Mouse (Mus musculus) stomach, embryonic 16.5 days (tissue): ENCODE results near the gene Pex11a. TPM values are rescaled to one million over a fixed set of nuclear protein-coding genes. Genes with fewer than 3 reads are reported as not detected.

Experiments
- ATAC-seq: fragments of 200-750 bp; cut with Nextera tagmentation; 2 replicates; pipeline ENCODE4 v1.8.0; 2017; ENCODE audit warnings: moderate number of reproducible peaks, moderate TSS enrichment; ENCODE audit not compliant: insufficient read depth, low FRiP score
- H3K27ac ChIP-seq: fragments of 300-500 bp; sonication (generic); 2 replicates; pipeline ENCODE4 v1.5.1; 2014; ENCODE audit warnings: low read length
- H3K27me3 ChIP-seq: fragments of 300-500 bp; sonication (generic); 2 replicates; pipeline ENCODE4 v1.6.1; 2014; ENCODE audit warnings: low read length, control low read depth, mixed read lengths; ENCODE audit not compliant: control insufficient read depth, insufficient read depth
- H3K36me3 ChIP-seq: fragments of 300-500 bp; sonication (generic); 2 replicates; pipeline ENCODE4 v1.6.1; 2014; ENCODE audit warnings: low read length; ENCODE audit not compliant: control insufficient read depth, insufficient read depth
- H3K4me1 ChIP-seq: fragments of 300-500 bp; sonication (generic); 2 replicates; pipeline ENCODE4 v1.6.1; 2014; ENCODE audit warnings: low read length, control low read depth, mixed read lengths; ENCODE audit not compliant: control insufficient read depth, insufficient read depth
- H3K4me2 ChIP-seq: fragments of 300-500 bp; sonication (generic); 2 replicates; pipeline ENCODE4 v1.6.1; 2014; ENCODE audit warnings: low read depth, low read length, mixed read lengths
- H3K4me3 ChIP-seq: fragments of 300-500 bp; sonication (generic); replicated peaks from 2 replicates; pipeline ENCODE4 v1.5.1; 2014; ENCODE audit warnings: mild to moderate bottlenecking, low read length
- H3K9ac ChIP-seq: fragments of 300-500 bp; sonication (generic); 2 replicates; pipeline ENCODE4 v1.6.1; 2014; ENCODE audit warnings: low read length
- H3K9me3 ChIP-seq: fragments of 300-500 bp; sonication (generic); replicated peaks from 2 replicates; pipeline ENCODE4 v1.6.1; 2016; ENCODE audit warnings: low read length, control low read depth; ENCODE audit not compliant: control insufficient read depth
- WGBS: fragments of 180-500 bp; shearing (Covaris S2); extraction: QIAGEN DNeasy Blood & Tissue Kit; methylation state at CpG from one replicate; pipeline ENCODE4 v1.1.7; 2014; 5-methylcytosine and 5-hydroxymethylcytosine counted together
- polyA plus RNA-seq: library from polyadenylated mRNA; unstranded; fragments of >200 nt; fragmentation: Nextera tagmentation; extraction: Ambion mirVana; gene quantifications from 2 replicates; pipeline ENCODE4 v1.2.1, GENCODE M21; 2015

The Pex11a gene
- polyA plus RNA-seq, 1 experiment from 2014 or later = 11.9 TPM

DNA sequence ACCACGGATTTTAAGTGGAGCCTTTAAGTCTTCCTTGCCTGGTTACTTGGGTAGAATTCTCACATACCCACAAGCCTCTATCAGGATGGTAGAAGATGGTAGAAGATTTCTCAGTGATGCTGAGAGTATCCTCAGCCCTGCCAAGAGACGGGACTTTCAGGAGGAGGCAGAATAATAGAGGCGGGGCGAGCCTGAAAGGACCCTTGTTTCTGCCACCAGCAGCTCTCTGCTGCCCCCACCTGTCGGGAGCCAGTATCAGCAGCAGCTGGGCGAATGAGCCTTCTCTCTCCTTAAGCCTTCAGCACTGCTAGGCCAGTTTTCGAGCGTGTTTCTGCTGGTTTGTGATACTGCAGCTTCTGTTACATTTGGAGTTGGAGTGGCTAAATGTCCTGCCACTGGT is 13.8 kb downstream of the Pex11a start:
- Histone ChIP-seq H3K4me3 (no peak overlapping the region), H3K4me2 (no peak overlapping the region), H3K27me3 (no peaks in the 10 kb centered on the region), H3K4me1 (no peaks in the 10 kb centered on the region), H3K36me3 (no peaks in the 10 kb centered on the region), H3K9me3 (no peaks in the 10 kb centered on the region), H3K27ac (no peak overlapping the region), H3K9ac (no peak overlapping the region)
- no peak for ATAC-seq
- 6% methylated on average over 8 of the region's 8 CpGs for WGBS

- H3K9ac ChIP-seq = no peak overlapping the region
- no peak overlapping the region for H3K27ac ChIP-seq
- no peaks in the 10 kb centered on the region for H3K36me3 ChIP-seq
- no peaks in the 10 kb centered on the region for H3K27me3 ChIP-seq
- H3K4me3 ChIP-seq = no peak overlapping the region
- no peak overlapping the region for H3K4me2 ChIP-seq
- no peaks in the 10 kb centered on the region for H3K9me3 ChIP-seq
- H3K4me1 ChIP-seq = no peaks in the 10 kb centered on the region
- ATAC-seq = peak; percentile 39
- 28% methylated on average over 6 of the region's 6 CpGs for WGBS
These were observed 14.7 kb downstream of the Pex11a start for GRCm38 (mm10) chr7:79728219-79728618.

DNA sequence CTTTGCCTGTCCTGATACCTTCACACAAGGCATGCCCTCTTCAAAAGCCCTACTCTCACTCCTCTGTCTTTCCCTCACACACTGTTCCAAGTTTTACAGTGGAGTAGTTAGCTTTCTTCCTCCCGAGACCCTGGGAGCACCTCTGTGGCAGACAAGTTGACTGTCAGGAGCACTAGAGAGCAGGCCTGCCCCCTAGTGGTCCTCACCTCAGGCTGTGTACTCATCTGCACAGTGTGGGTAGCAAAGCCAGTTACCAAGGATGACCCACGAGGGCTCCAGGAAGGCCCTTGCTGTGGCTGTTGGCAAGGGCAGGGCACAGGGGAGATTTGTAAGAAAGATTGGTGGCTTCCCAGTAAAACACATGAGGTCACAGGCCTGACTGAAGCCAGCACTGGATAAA is 15.8 kb downstream of the Pex11a start:
- Histone ChIP-seq H3K4me2 (no peak overlapping the region), H3K4me1 (no peaks in the 10 kb centered on the region), H3K9ac (no peak overlapping the region), H3K36me3 (no peaks in the 10 kb centered on the region), H3K27ac (no peak overlapping the region), H3K4me3 (no peak overlapping the region), H3K9me3 (no peaks in the 10 kb centered on the region), H3K27me3 (peaks cover 5% of the 10 kb centered on the region; the same call in 1 of the 2 replicates)
- peak; percentile 45; the same call in 1 of the 2 replicates for ATAC-seq
- 10% methylated on average over 2 of the region's 2 CpGs for WGBS

GRCm38 (mm10) chr7:79721386-79721977 is 21.4 kb downstream of the Pex11a start:
- no peaks in the 10 kb centered on the region for H3K9me3 ChIP-seq
- H3K9ac ChIP-seq = peak overlapping the region; percentile 86
- H3K36me3 ChIP-seq = no peaks in the 10 kb centered on the region
- WGBS = 1% methylated on average over 48 of the region's 48 CpGs
- peak overlapping the region; percentile 66 for H3K4me3 ChIP-seq
- peak overlapping the region; percentile 10; the same call in 1 of the 2 replicates for H3K27ac ChIP-seq
- no peaks in the 10 kb centered on the region for H3K4me1 ChIP-seq
- peaks cover 6% of the 10 kb centered on the region; the same call in 1 of the 2 replicates for H3K27me3 ChIP-seq
- peak overlapping the region; percentile 80 for H3K4me2 ChIP-seq
- ATAC-seq = peak; percentile 77

DNA sequence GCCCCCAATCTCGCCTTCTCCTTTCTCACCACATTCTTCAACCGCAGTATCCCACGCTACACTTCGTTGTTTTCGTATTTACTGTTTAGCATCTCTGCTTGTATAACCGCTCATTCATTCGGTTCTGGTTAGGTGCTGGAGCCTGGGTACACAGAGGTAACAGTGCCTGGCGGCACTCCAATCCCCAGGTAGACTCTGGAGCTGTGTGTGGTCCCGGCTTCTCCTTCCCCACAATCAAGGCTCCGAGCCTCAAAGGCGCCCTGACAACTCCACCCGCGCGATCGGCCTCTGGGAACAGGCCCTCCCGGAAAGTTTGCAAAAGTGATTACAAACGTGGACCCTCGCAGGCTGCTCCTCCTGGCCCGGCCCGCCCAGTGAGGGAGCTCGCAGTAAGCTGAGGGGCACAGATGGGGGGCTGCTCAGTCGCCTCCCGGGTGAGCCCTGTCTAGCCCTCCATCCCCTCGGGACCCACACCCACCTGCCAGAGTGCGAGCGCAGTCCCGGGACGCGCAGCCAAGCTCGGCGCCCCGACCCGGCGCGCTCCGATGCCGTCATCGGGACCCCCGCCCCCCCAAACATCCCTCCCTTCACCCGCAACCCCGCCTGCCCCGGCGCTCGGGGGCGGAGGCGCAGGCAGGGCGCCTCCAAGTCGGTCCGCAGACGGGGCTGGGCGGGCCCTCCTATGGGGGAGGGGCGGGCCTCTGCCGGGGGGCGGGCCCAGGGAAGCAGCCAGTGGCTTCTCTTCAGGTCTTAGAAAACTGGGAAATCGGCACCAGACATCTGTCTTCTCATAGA is 27.5 kb downstream of the Pex11a start, which contains the start of gene Kif7:
Gene Kif7 (minus strand): TSS at position 534 of the 795 bp plus-strand sequence.
- H3K4me2 ChIP-seq = peak within 1 kb of the TSS; percentile 81
- peaks cover 6% of the 10 kb centered on the region; the same call in 1 of the 2 replicates for H3K4me1 ChIP-seq
- peaks cover 5% of the 10 kb centered on the region for H3K27me3 ChIP-seq
- peak within 1 kb of the TSS; percentile 70 for H3K9ac ChIP-seq
- H3K9me3 ChIP-seq = no peaks in the 10 kb centered on the region
- under 1% methylated on average over 52 of the region's 55 CpGs for WGBS
- ATAC-seq = peak; percentile 96
- no peaks in the 10 kb centered on the region for H3K36me3 ChIP-seq
- H3K27ac ChIP-seq = no peak within 1 kb of the TSS
- H3K4me3 ChIP-seq = peak within 1 kb of the TSS; percentile 62

DNA sequence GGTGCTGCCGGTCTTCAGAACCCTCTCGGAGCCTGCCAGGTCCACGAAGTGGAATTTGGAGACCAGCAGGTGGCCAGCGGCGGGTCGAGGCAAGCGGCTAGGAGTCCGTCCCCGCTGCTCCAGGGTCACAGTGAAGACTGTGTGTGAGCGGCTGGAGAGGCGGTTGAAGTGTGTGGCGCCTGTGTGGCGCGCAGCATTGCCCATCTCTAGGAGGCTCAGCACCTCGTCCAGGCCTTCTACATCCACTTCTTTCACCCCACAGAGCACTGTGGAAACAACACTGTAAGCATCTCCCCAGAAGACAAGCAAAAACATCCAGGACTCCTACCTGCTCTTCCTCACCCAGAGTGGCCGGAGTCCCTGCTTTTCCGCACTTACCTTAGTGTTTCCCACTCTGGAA is 32.1 kb downstream of the Pex11a start:
- H3K4me1 ChIP-seq = peaks cover 3% of the 10 kb centered on the region; the same call in 1 of the 2 replicates
- H3K4me3 ChIP-seq = no peak overlapping the region
- no peak overlapping the region for H3K9ac ChIP-seq
- no peak for ATAC-seq
- H3K36me3 ChIP-seq = 0 out of 2 replicates have a peak, but pooled peaks cover 3% of the 10 kb centered on the region
- no peak overlapping the region for H3K27ac ChIP-seq
- 60% methylated on average over 17 of the region's 17 CpGs for WGBS
- H3K4me2 ChIP-seq = no peak overlapping the region
- no peaks in the 10 kb centered on the region for H3K9me3 ChIP-seq
- H3K27me3 ChIP-seq = peaks cover 5% of the 10 kb centered on the region

GRCm38 (mm10) chr7:79710130-79710607 is 32.8 kb downstream of the Pex11a start:
- WGBS = 2% methylated on average over 55 of the region's 55 CpGs
- Histone ChIP-seq H3K4me1 (peaks cover 3% of the 10 kb centered on the region; the same call in 1 of the 2 replicates), H3K27ac (no peak overlapping the region), H3K4me3 (peak overlapping the region; percentile 44), H3K36me3 (0 out of 2 replicates have a peak, but pooled peaks cover 3% of the 10 kb centered on the region), H3K4me2 (peak overlapping the region; percentile 71), H3K27me3 (peaks cover 5% of the 10 kb centered on the region), H3K9ac (peak overlapping the region; percentile 64), H3K9me3 (no peaks in the 10 kb centered on the region)
- ATAC-seq = peak; percentile 51; the same call in 1 of the 2 replicates

DNA sequence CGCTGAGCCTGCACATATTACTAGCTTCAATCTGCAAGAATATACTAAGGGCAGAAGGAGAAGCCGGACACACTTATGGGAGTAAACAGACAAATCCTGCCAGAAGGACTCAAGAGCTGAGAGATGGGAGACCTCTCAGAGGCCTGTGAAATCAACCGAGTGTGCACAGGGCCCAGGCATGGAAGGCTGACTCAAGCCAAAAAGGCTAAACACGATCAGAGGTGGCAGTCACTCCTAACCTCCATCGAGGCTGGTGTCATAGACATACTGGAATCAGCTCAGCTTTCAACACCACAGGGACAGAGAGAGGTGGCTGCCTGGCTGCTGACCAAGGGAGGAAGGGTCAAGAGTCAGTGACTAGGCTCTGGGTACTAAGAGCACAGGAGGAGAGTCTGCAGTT is 37.7 kb downstream of the Pex11a start:
- no peaks in the 10 kb centered on the region for H3K4me1 ChIP-seq
- WGBS = 92% methylated on average over 5 of the region's 5 CpGs
- H3K9me3 ChIP-seq = no peaks in the 10 kb centered on the region
- no peaks in the 10 kb centered on the region; the same call in 1 of the 2 replicates for H3K27me3 ChIP-seq
- no peak overlapping the region for H3K9ac ChIP-seq
- no peak for ATAC-seq
- 0 out of 2 replicates have a peak, but pooled peaks cover 3% of the 10 kb centered on the region for H3K36me3 ChIP-seq
- no peak overlapping the region for H3K4me2 ChIP-seq
- H3K4me3 ChIP-seq = no peak overlapping the region
- H3K27ac ChIP-seq = no peak overlapping the region

DNA sequence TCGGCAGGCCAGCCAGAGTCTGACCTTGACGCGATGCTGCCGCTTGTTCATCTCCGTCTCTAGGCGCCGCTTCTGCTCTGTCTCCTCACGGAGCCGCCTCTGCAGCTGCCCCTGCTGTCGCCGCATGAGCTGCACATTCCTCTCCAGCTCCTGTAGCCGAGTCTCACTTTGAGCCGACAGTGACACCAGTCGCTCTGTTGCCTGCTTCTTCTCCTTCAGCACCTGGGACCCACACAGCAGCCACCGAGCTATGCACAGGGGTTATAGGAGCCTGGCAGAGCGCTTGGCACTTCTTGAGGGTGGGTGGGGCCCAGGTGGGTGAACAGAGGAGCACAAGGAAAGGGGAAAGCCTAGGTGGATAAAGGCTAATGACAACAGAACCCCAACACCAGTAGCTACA is 40.2 kb downstream of the Pex11a start:
- WGBS = 82% methylated on average over 16 of the region's 16 CpGs
- H3K4me1 ChIP-seq = no peaks in the 10 kb centered on the region
- H3K9me3 ChIP-seq = no peaks in the 10 kb centered on the region
- no peak overlapping the region for H3K9ac ChIP-seq
- no peak overlapping the region for H3K4me2 ChIP-seq
- no peak for ATAC-seq
- H3K27ac ChIP-seq = no peak overlapping the region
- no peaks in the 10 kb centered on the region for H3K27me3 ChIP-seq
- no peaks in the 10 kb centered on the region for H3K36me3 ChIP-seq
- no peak overlapping the region for H3K4me3 ChIP-seq
